Mouse (Mus musculus): ENCODE measurements around the gene Mettl9.

GRCm38 (mm10) chr7:121075416-121075815 lies 41.2 kb downstream of the Mettl9 start:
- TF ChIP-seq CTCF (IDR thresholded peaks at IDR 0.05; ENCODE audit: insufficient read depth, low read length): no peak
- no peak for TF ChIP-seq POLR2A (IDR thresholded peaks at IDR 0.05; ENCODE audit: borderline replicate concordance, extremely low read depth, low read depth, low read length)

Measured in lung, adult 2 months (tissue).